Comparison of ENCODE assay signal across 26 mouse cellular contexts in genomic region chr13:25729327-25729892, GRCm38 (mm10).
DNase-seq lines count a peak whose midpoint lies in the region; ATAC-seq and TF ChIP-seq lines count a peak whose summit lies in the region.
"Had no signal": no experiment of that assay in that cellular context is flagged by ENCODE, and none has a peak within 500 bp of the region (broad histone marks: within the 10 kb centered on the region; RNA-seq: fewer than 3 reads in every experiment).

No protein-coding gene starts in this region.

- H3K27ac ChIP-seq in midbrain, embryonic 13.5 days: peak overlapping the region; percentile 49; the same call in 1 of the 2 replicates
- H3K27ac ChIP-seq in midbrain, embryonic 15.5 days: no peak overlapping the region
- peak overlapping the region; percentile 18; the same call in 1 of the 2 replicates for H3K27ac ChIP-seq in forebrain, embryonic 14.5 days (ENCODE audit: low read depth, low read length)
- 0 out of 2 replicates have a peak overlapping the region, but pooled peaks have one; percentile 26 for H3K27ac ChIP-seq in hindbrain, embryonic 14.5 days
- no peak overlapping the region for H3K27ac ChIP-seq in midbrain, postnatal 0 days (ENCODE audit: low read depth, low read length)
- H3K27ac ChIP-seq: gastrocnemius, adult 2 months; left cerebral cortex, adult 2 months; liver, embryonic 12.5 days had no signal

- no peaks in the 10 kb centered on the region for H3K9me3 ChIP-seq in midbrain, embryonic 13.5 days
- H3K9me3 ChIP-seq in midbrain, embryonic 15.5 days: no peaks in the 10 kb centered on the region
- H3K9me3 ChIP-seq in forebrain, embryonic 14.5 days (replicated peaks; ENCODE audit: control insufficient read depth, low read length): no peaks in the 10 kb centered on the region
- H3K9me3 ChIP-seq in hindbrain, embryonic 14.5 days (ENCODE audit: control insufficient read depth, low read length): no peaks in the 10 kb centered on the region
- no peaks in the 10 kb centered on the region for H3K9me3 ChIP-seq in midbrain, postnatal 0 days (ENCODE audit: low read length)
- H3K9me3 ChIP-seq: heart, embryonic 12.5 days; liver, embryonic 12.5 days had no signal

- H3K9ac ChIP-seq in midbrain, embryonic 13.5 days (replicated peaks): no peak overlapping the region
- no peak overlapping the region for H3K9ac ChIP-seq in midbrain, embryonic 15.5 days
- H3K9ac ChIP-seq in forebrain, embryonic 14.5 days (ENCODE audit: low read length): no peak overlapping the region
- 0 out of 2 replicates have a peak overlapping the region, but pooled peaks have one; percentile 16 for H3K9ac ChIP-seq in hindbrain, embryonic 14.5 days
- H3K9ac ChIP-seq in midbrain, postnatal 0 days (replicated peaks; ENCODE audit: low read length, poor library complexity, severe bottlenecking): no peak overlapping the region
- H3K9ac ChIP-seq: heart, embryonic 12.5 days; liver, embryonic 12.5 days had no signal

- DNase-seq in forebrain, embryonic 14.5 days (ENCODE audit: low spot score): peak; percentile 58
- no peak for DNase-seq in hindbrain, embryonic 14.5 days (ENCODE audit: low spot score)
- peak; percentile 17 for DNase-seq in midbrain, postnatal 0 days (ENCODE audit: low spot score)
- no peak for DNase-seq in adrenal gland, adult 18-20 months (ENCODE audit: low spot score in 2 of 2)
- DNase-seq: adrenal gland, adult 2 months; B cell, adult 2 months; cerebellum, adult 11-12 months; cerebellum, postnatal 14 days; gastrocnemius, adult 2 months; heart, postnatal 14 days; kidney, adult 2 months; kidney, postnatal 14 days; left cerebral cortex, postnatal 4 days; lung, adult 2 months; lung, postnatal 36 days; spleen, adult 18-20 months; thymus, postnatal 36 days had no signal

- H3K4me3 ChIP-seq in midbrain, embryonic 13.5 days (replicated peaks): no peak overlapping the region
- H3K4me3 ChIP-seq in midbrain, embryonic 15.5 days: no peak overlapping the region
- no peak overlapping the region for H3K4me3 ChIP-seq in forebrain, embryonic 14.5 days (ENCODE audit: low read depth, low read length)
- no peak overlapping the region for H3K4me3 ChIP-seq in hindbrain, embryonic 14.5 days (replicated peaks; ENCODE audit: low read length)
- no peak overlapping the region for H3K4me3 ChIP-seq in midbrain, postnatal 0 days (ENCODE audit: low read depth, low read length)
- H3K4me3 ChIP-seq: gastrocnemius, adult 2 months; heart, embryonic 12.5 days; left cerebral cortex, adult 2 months; liver, embryonic 12.5 days; myocyte had no signal

- no peak for TF ChIP-seq CTCF in midbrain, postnatal 0 days (IDR thresholded peaks at IDR 0.05)

- H3K36me3 ChIP-seq in midbrain, embryonic 13.5 days: no peaks in the 10 kb centered on the region
- no peaks in the 10 kb centered on the region for H3K36me3 ChIP-seq in midbrain, embryonic 15.5 days (replicated peaks)
- no peaks in the 10 kb centered on the region for H3K36me3 ChIP-seq in forebrain, embryonic 14.5 days (ENCODE audit: control insufficient read depth, insufficient read depth, low read length)
- H3K36me3 ChIP-seq in hindbrain, embryonic 14.5 days (replicated peaks; ENCODE audit: control insufficient read depth, insufficient read depth): no peaks in the 10 kb centered on the region
- no peaks in the 10 kb centered on the region for H3K36me3 ChIP-seq in midbrain, postnatal 0 days (ENCODE audit: insufficient read depth, low read length)
- H3K36me3 ChIP-seq: heart, embryonic 12.5 days; liver, embryonic 12.5 days had no signal

- no peak overlapping the region for H3K4me2 ChIP-seq in midbrain, embryonic 13.5 days (replicated peaks)
- H3K4me2 ChIP-seq in midbrain, embryonic 15.5 days: no peak overlapping the region
- no peak overlapping the region for H3K4me2 ChIP-seq in forebrain, embryonic 14.5 days (ENCODE audit: low read length)
- no peak overlapping the region for H3K4me2 ChIP-seq in hindbrain, embryonic 14.5 days (replicated peaks)
- no peak overlapping the region for H3K4me2 ChIP-seq in midbrain, postnatal 0 days (ENCODE audit: low read depth, low read length, poor library complexity, severe bottlenecking)
- H3K4me2 ChIP-seq: heart, embryonic 12.5 days; liver, embryonic 12.5 days had no signal

- no peak for ATAC-seq in midbrain, embryonic 13.5 days
- ATAC-seq in midbrain, embryonic 15.5 days (replicated peaks): no peak
- peak; percentile 54 for ATAC-seq in forebrain, embryonic 14.5 days
- peak; percentile 37; the same call in 1 of the 2 replicates for ATAC-seq in hindbrain, embryonic 14.5 days (ENCODE audit: low FRiP score)
- ATAC-seq in midbrain, postnatal 0 days (ENCODE audit: low FRiP score): no peak
- ATAC-seq in frontal cortex, adult (ENCODE audit: low TSS enrichment): no peak
- no peak for ATAC-seq in activated CD4-positive, CD25-positive, alpha-beta regulatory T cell, adult 4 months
- ATAC-seq: inflammation-experienced regulatory T-cells, adult 6 months; liver, embryonic 12.5 days had no signal

- peaks cover 21% of the 10 kb centered on the region; the same call in 1 of the 2 replicates for H3K4me1 ChIP-seq in midbrain, embryonic 13.5 days (replicated peaks)
- H3K4me1 ChIP-seq in midbrain, embryonic 15.5 days: peaks cover 5% of the 10 kb centered on the region; the same call in 1 of the 2 replicates
- peaks cover 6% of the 10 kb centered on the region; the same call in 1 of the 2 replicates for H3K4me1 ChIP-seq in forebrain, embryonic 14.5 days (ENCODE audit: control insufficient read depth, insufficient read depth, low read length)
- H3K4me1 ChIP-seq in hindbrain, embryonic 14.5 days (replicated peaks; ENCODE audit: control insufficient read depth, insufficient read depth, low read length): peaks cover 20% of the 10 kb centered on the region; the same call in 1 of the 2 replicates
- no peaks in the 10 kb centered on the region for H3K4me1 ChIP-seq in midbrain, postnatal 0 days (ENCODE audit: insufficient read depth, low read length)
- H3K4me1 ChIP-seq: heart, embryonic 12.5 days; liver, embryonic 12.5 days had no signal

- 21% methylated on average over 3 of the region's 3 CpGs for WGBS in midbrain, embryonic 13.5 days
- 31% methylated on average over 3 of the region's 3 CpGs for WGBS in midbrain, embryonic 15.5 days
- 3% methylated on average over 3 of the region's 3 CpGs for WGBS in forebrain, embryonic 14.5 days
- WGBS in hindbrain, embryonic 14.5 days: 13% methylated on average over 3 of the region's 3 CpGs
- 37% methylated on average over 3 of the region's 3 CpGs for WGBS in midbrain, postnatal 0 days

- H3K27me3 ChIP-seq in midbrain, embryonic 13.5 days: no peaks in the 10 kb centered on the region
- H3K27me3 ChIP-seq in midbrain, embryonic 15.5 days (replicated peaks): no peaks in the 10 kb centered on the region
- H3K27me3 ChIP-seq in forebrain, embryonic 14.5 days (replicated peaks; ENCODE audit: control insufficient read depth, insufficient read depth, low read length): no peaks in the 10 kb centered on the region
- no peaks in the 10 kb centered on the region for H3K27me3 ChIP-seq in hindbrain, embryonic 14.5 days (ENCODE audit: control insufficient read depth, insufficient read depth, low read length)
- H3K27me3 ChIP-seq in midbrain, postnatal 0 days (ENCODE audit: insufficient read depth, low read length): no peaks in the 10 kb centered on the region
- H3K27me3 ChIP-seq: heart, embryonic 12.5 days; liver, embryonic 12.5 days had no signal

Comparison
In these comparisons a context has a peak if more than half of its experiments do, and no peak if none do; other contexts are left out.
1. H3K27ac ChIP-seq: peak in midbrain, embryonic 13.5 days (single experiment), forebrain, embryonic 14.5 days (single experiment) and hindbrain, embryonic 14.5 days (single experiment); none in midbrain, embryonic 15.5 days (single experiment) and midbrain, postnatal 0 days (single experiment).
2. ATAC-seq: peak in forebrain, embryonic 14.5 days (single experiment) and hindbrain, embryonic 14.5 days (single experiment); none in midbrain, embryonic 13.5 days (single experiment), midbrain, embryonic 15.5 days (single experiment), midbrain, postnatal 0 days (single experiment), frontal cortex, adult (single experiment) and activated CD4-positive, CD25-positive, alpha-beta regulatory T cell, adult 4 months (single experiment).
3. DNase-seq: peak in forebrain, embryonic 14.5 days (single experiment) and midbrain, postnatal 0 days (single experiment); none in hindbrain, embryonic 14.5 days (single experiment) and adrenal gland, adult 18-20 months (0 of 2).